Mouse (Mus musculus): ENCODE measurements around the gene Olfr30.
"Not testable (repeated sequence)": the region's sequence is repeated elsewhere in the genome, so short reads cannot be mapped to it uniquely, and the experiment has no call there.

Gene Olfr30

GRCm38 (mm10) chr11:58462170-58462569 is at the start of gene Olfr30:
Gene Olfr30 (minus strand): TSS chr11:58462270.
- DNase-seq (ENCODE audit: extremely low spot score, low spot score), result no peak

- not testable (repeated sequence) for DNase-seq (ENCODE audit: extremely low spot score, low spot score)
Observed at GRCm38 (mm10) chr11:58509058-58509457, 47.0 kb upstream of the Olfr30 start.

- not testable (repeated sequence) for DNase-seq (ENCODE audit: extremely low spot score, low spot score)
Observed at GRCm38 (mm10) chr11:58502472-58502871, 40.4 kb upstream of the Olfr30 start, which contains the start of gene Olfr331. Gene Olfr331 (minus strand): TSS chr11:58502572.

GRCm38 (mm10) chr11:58499290-58499689 is 37.2 kb upstream of the Olfr30 start:
- no peak for DNase-seq (ENCODE audit: extremely low spot score, low spot score)

GRCm38 (mm10) chr11:58498761-58499160 is 36.7 kb upstream of the Olfr30 start:
- DNase-seq (ENCODE audit: extremely low spot score, low spot score), result no peak

GRCm38 (mm10) chr11:58492455-58492854 is 30.4 kb upstream of the Olfr30 start, which contains the start of gene Olfr332:
Gene Olfr332 (minus strand): TSS chr11:58492555.
- no peak for DNase-seq (ENCODE audit: extremely low spot score, low spot score)

GRCm38 (mm10) chr11:58453592-58453991 is 8.5 kb downstream of the Olfr30 start:
- no peak for DNase-seq (ENCODE audit: extremely low spot score, low spot score)

GRCm38 (mm10) chr11:58452759-58453158 is 9.3 kb downstream of the Olfr30 start, which contains the start of gene Lypd9:
Gene Lypd9 (minus strand): TSS chr11:58452923.
- no peak for DNase-seq (ENCODE audit: extremely low spot score, low spot score)

- DNase-seq (ENCODE audit: extremely low spot score, low spot score), result no peak
Observed at GRCm38 (mm10) chr11:58437866-58438265, 24.2 kb downstream of the Olfr30 start.

GRCm38 (mm10) chr11:58432259-58432658 is 29.8 kb downstream of the Olfr30 start, which contains the start of gene Gm12253:
Gene Gm12253 (plus strand): TSS chr11:58432559.
- DNase-seq (ENCODE audit: extremely low spot score, low spot score), result no peak

GRCm38 (mm10) chr11:58420815-58421214 is 41.3 kb downstream of the Olfr30 start, which contains the start of gene 1810065E05Rik:
Gene 1810065E05Rik (plus strand): TSS chr11:58421111.
- no peak for DNase-seq (ENCODE audit: extremely low spot score, low spot score)

GRCm38 (mm10) chr11:58418336-58418735 is 43.7 kb downstream of the Olfr30 start:
- no peak for DNase-seq (ENCODE audit: extremely low spot score, low spot score)

- no peak for DNase-seq (ENCODE audit: extremely low spot score, low spot score)
Observed at GRCm38 (mm10) chr11:58408066-58408465, 54.0 kb downstream of the Olfr30 start.
